Mouse (Mus musculus) C3H10T1/2 (cell line): Measurements from ENCODE around the gene Ddx27. TPM values are rescaled to one million over a fixed set of nuclear protein-coding genes. Genes with fewer than 3 reads are reported as not detected.

Source experiments
- polyA plus RNA-seq, 2 experiments: library from polyadenylated mRNA; unstranded; fragments of >200 nt; fragmentation: generic; extraction: Trizol; gene quantifications; one replicate each; pipeline ENCODE4 v1.2.1; 2012; ENCODE audit warnings: missing spikeins in 2 of 2

Gene Ddx27
- polyA plus RNA-seq = 10 to 100 TPM; 18.9 to 19.0 TPM

DNA sequence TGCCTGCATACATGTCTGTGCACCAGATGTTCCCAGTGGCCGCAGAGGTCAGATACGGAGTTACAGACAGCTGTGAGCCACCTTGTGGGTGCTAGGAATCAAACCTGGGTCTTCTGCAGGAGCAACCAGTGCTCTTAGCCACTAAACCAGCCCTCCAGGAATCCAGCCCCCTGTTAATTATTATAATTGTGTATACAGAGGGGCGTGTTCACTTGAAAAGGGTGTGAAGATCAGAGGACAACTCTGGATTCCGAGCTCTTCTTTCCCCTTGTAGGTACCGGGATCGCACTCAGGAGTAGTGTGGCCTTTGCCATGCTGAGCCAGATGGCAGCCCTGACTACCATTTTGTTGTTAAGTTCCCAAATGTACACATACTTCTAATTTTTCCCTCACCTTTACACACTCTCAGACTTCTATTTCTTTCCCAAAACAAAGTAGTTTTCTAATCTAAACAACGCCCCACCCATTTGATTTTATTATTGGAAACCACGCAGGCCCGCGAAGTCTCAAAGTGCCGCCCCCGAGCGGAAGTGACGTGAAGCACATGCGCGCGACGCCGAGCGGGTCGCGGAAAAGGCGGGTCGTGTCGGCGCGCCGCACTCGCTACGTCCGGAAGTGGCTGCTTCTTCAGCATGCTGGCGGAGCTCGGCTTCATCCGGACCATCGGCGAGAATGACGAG is at the start of gene Ddx27:
Gene Ddx27 (plus strand): TSS at position 492 of the 680 bp plus-strand sequence.

DNA sequence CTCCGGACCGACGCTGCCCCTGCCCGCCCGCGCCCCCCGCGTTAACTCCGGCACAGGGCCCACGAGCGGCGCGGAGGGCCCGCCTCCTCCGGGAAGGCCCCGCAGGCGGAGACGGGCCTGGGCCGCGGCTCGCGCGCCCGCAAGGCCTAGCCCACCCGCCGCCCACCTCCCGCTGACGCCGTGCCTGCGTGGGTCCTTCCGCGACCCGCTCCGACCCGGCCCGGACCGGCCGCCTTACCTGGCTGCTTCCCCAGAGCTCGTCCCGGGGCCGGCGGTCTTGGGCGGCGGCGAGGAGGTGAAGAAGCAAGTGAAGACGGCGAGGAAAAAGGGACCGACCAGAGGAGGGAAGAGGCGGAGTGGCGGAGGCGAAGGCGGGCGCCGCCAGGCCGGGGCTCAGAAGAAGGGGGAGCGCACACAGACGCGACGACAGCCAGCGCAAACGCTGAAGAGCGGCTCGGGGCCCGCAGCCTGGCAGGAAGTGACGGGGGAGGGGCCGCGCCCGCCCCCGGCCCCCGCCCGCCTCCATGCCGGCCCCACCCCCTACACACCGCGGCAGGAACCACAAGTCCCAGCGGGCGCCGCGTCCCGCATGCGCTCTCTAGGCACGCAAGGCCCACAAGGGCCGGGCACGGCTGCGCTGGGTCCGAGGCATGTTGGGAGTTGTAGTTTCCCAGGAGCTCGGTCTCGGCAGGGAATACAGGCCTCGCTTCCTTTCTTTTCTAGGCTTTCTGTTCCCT is 19.0 kb upstream of the Ddx27 start, which contains the start of gene Stau1:
Gene Stau1 (minus strand): TSS at position 504 of the 737 bp plus-strand sequence.

DNA sequence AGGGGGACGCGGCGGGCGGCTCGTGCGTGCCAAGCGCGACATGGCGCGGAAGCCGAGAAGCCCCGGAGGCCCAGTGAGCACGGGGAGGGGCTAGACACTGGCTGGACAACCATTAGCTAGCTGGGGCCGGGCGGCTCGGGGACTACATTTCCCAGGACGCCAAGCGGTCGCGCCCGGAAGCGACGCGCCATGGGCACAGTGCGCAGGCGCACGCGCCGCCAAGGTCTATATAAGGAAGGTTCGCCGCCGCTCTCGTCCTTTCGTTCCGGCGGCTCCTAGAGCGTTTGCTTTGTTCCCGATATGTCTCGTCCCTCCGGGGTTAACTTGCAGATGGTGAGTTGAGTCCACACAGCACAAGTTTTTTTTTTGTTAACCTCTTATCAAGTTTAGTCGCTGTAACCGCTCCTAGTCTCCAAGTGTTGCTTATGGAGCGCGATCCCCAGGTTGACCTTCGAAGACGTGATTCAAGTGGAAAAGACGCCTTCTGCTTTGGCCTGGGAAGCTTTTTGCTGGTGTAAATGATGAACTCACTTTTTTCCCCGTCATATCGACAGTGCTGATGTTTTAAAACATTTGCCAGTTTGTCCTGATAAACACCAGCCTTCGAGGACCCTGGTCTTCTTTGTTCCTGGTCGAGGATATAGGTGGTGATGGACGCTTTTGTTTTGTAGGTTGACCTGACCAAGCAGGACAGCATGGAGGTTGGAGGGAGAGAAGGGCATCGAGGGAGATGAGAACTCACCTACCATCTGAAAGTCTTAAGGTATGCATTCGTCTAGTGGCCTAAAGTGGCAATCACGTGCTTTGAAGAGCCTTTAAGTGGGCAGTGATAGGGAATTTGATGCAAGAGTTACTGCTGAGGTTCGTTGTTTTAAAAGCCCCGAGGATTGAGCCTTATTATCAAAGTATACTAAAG is 48.2 kb downstream of the Ddx27 start, which contains the start of gene Znfx1:
Gene Znfx1 (minus strand): TSS at position 51 of the 916 bp plus-strand sequence.

Other genes with a start within 250 kb of the Ddx27 start
- gene Trp53rkb, start 222.7 kb upstream of the Ddx27 start, polyA plus RNA-seq = 1 to 10 TPM; 4.3 to 5.3 TPM
- 1 to 10 TPM; 1.4 to 8.0 TPM for gene Arfgef2, start 209.6 kb upstream of the Ddx27 start, polyA plus RNA-seq
- gene Cse1l, start 109.2 kb upstream of the Ddx27 start, polyA plus RNA-seq = 10 to 100 TPM in 1 of 2 experiments, 1 to 10 TPM in 1; 2.5 to 14.3 TPM
- gene Stau1, start 18.9 kb upstream of the Ddx27 start, polyA plus RNA-seq = 10 to 100 TPM; 11.8 to 47.1 TPM
- 10 to 100 TPM in 1 of 2 experiments, 1 to 10 TPM in 1; 2.9 to 19.6 TPM for gene Znfx1, start 47.8 kb downstream of the Ddx27 start, polyA plus RNA-seq
- gene Kcnb1, start 175.0 kb downstream of the Ddx27 start, polyA plus RNA-seq = under 1 TPM in 1 of 2 experiments, not detected in 1; 0.04 TPM
- gene Ptgis, start 225.4 kb downstream of the Ddx27 start, polyA plus RNA-seq = 10 to 100 TPM; 30.5 to 47.4 TPM